Mouse (Mus musculus) spleen, postnatal 14 days (tissue): ENCODE results near the gene Exoc6.

Experiments
- DNase-seq, 2 experiments: peaks; one replicate each; pipeline ENCODE4 v3.0.0; 2021 to 2022; ENCODE audit warnings: low spot score in 2 of 2

Gene Exoc6

DNA sequence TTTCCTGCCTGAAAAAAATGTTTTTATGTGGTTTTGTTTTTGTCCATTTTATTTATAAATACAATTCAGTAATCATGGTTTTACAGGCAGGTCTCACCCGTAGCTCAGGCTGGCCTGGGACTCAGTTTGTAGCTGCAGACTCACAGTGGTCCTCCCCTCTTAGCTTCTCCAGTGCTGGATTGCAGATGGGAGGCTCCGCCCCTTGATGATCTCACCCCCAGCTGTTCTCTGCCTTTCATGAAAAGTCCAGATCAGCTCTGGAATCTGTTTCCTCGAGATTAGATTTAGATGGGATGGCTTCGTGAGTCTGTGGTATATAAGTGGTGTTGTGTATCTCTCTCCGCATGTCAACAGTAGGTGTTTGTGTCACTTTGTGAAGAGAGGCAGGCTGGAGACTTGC is 24.6 kb downstream of the Exoc6 start:
- DNase-seq = no peak

DNA sequence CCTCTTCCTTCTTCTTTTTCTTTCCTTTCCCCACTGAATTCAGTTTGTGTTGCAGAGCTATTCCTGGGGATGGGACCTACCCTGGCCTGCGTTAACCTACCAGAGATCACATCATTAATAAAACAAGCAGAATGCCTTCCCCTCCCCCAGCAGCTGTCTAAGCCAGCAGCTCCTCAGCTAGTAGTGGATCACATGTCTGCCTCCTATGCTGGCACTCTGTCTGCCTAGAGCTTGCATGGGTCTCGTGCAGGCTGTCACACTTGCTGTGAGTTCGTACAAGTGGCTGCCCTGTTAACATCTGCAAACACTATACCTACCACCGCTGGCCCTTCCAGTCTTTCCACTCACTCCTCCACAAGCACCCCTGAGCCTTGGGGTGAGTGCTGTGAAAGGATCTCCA is 29.4 kb downstream of the Exoc6 start:
- no peak for DNase-seq

DNA sequence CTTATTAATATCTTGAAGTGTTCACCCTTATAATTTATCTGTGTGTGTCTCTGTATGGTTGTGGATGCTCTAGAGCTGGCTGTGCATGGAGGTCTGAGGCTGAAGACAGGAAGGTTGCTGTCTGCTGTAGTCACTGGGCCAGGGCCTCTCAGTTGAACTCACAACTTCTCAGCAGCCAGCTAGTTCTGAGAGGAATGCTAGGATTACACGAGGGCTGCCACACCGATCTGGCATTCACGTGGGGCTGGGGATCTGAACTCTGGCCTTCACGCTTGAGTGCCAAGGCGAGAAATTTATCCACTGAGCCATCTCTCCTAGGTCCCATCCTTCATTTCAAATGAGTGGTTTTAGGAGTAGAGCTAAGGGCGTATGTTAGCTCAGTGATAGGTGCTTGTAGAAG is 30.2 kb downstream of the Exoc6 start:
- no peak for DNase-seq

DNA sequence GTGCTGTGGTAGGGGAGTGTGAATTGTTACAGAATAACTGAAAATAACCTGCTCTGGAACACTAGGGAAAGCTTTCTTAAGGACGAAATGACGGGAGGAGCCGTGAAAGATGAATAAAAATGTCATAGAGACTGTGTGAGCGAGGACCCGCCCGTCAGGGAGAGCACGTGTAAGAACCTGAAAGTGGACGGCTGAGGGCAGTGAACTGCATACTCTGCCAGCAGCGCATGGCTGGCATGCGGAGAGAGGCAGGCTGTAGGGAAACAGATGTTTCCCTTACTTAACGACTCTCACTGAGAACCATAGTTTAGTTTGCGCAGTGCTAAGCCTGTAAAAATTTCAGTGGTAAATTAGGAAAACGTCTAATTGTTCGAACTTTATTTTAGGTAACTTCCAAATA is 35.0 kb downstream of the Exoc6 start:
- no peak for DNase-seq

DNA sequence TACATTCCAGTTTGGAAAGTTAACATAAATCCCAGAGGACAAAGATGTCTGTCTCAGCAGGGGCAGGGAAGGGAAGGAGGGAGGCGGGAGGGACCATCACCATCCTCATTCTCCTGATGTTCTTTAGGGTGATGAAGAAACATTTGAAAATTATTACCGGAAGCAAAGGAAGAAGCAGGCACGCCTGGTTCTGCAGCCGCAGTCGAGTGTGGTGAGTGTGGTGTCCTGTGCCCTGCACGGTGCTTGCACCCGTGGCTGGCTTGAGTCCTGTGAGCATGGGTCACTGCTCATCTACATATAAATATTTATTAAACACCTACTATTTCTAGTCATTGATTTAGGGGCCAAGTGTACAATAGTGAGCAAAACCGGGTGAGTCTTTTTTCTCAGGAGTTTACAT is 35.5 kb downstream of the Exoc6 start:
- DNase-seq = no peak

DNA sequence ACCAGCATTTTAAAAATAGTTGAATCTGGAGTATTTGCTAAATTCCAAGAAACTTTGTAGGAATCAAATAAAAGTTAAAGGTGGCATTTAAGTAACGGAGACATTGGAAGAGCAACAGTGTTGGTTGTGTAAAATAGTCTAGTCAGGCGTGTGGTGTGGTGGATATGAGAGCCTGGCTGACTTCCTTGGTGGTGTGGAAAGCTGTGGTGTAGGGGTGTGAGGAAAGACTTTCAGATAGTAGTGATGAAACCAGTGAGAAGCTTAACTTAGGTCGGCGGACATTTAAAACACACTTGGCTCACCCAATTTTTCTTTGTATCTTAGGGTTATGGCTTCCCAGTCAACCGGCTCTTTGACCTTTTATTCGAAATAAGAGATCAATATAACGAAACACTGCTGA is 40.3 kb downstream of the Exoc6 start:
- no peak for DNase-seq

DNA sequence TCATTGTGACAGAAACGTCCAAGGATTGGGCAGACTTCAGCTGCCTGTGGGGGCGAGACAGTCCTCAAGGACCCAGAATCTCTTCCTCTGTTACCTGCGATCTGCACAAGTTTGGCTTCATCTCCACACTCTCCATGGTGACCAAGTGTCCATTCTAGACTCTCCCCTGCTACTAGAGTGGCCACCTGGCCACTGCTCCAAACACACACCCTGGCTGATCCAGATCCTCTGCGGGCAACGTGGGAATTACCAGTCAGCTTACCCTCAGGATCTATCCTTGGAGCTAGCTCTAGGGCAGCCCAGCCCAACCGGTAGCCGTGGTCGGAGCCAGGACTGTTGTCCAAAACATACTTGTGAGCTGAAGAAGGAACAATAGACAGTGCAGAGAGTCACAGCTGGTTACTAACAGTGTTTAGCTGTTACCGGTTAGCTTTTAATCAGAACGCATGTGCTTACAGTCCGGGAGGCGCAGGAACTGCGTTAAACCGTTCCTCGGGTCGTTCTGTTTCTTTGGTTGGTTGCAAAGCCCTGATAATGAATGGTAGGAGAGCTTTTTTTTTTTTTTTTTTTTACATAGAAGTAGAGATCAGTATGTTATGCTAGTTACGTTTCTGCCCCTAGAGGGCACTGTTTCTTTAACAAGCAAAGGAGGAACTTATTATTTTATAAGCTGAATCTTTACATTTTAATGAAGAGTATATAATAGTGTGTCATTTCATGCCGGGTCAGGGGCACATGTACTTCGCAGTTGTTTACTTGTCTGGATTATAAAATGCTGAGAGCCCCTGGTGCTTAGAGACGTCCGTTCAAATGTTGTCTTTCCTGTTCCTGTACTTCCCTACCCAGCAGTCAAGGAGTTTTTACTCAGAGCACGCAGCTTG is 52.0 kb downstream of the Exoc6 start:
- DNase-seq = no peak

DNA sequence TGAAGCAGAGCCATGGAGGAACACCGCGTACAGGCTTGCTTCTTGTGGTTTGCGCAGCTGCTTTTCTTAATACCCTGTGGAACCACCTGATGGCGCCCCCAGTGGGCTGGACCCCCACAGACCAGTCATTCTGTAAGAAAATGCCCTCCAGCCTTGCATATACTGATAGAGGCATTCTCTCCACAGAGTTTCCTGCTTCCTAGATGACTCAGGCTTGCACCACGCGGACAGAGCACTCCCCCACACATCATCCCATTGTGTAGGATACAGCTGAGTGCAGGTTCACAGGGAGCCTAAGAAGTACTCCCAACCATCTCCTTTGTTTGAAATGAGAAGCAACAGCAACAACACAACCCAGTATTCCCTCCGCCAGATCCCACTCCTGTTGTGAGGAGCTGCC is 59.8 kb downstream of the Exoc6 start:
- DNase-seq = no peak

DNA sequence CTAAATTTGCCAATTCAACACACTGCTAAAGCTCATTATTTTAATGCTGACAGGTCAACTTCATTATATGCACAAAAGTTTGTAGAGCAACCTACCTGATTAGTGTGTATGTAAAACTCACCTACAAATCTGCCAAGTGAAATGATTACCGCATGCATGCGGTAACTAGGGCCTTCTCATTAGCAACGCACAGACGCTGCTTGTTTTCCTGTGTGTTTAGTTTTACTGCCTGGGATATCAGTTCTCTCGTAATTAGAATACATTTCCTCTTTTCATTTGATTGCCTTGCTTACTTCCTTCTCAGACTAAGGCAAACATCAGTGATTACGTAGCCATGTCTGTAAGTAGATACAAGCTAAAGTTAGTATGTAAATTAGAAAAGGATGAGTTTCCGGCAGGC is 62.7 kb downstream of the Exoc6 start:
- no peak for DNase-seq

DNA sequence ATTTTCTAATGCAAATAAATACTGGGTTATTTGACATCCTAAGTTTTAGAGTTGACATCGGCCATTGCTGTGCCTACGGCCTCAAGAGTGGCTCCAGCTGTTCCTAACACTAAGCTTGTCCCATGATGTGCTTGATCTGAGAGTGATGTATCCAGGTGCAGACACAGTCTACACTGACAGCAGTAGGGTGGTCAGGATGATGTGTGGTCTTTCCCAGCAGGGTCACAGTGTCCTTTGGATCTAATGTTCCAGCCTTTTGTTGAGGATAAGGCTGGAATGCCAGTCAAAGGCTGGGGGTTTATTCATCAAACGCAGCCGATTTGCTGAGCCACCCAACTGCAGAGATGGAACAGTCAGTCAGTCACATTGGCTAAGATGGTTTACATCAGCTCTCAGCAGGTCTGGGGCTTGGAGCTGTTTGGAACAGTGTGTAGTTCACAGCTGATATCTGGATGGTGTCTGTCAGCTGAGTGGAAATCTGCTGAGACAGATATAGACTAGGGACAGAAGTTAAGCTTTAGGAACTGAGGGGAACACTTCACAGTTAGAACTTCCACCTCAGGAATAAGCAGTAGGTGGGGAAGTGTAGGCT is 64.9 kb downstream of the Exoc6 start:
- DNase-seq = no peak

DNA sequence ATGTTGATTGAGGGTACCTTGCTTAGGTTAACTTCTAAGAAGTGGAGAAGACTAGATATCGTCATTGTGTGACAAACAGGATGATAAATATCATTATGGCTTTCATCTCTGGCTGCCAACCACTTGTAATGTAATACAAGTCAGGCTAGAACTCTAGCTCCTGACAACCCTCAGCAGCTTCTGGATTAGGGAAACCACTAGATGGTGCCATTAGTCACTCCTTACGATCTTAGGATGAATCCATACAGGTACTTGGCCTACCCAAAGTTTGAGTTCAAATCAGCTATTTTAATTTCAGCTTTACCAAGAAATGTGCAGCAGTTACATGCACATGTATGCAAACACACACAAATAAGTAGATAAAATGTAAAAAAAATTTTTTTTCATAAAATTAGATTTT is 97.8 kb downstream of the Exoc6 start:
- no peak for DNase-seq

DNA sequence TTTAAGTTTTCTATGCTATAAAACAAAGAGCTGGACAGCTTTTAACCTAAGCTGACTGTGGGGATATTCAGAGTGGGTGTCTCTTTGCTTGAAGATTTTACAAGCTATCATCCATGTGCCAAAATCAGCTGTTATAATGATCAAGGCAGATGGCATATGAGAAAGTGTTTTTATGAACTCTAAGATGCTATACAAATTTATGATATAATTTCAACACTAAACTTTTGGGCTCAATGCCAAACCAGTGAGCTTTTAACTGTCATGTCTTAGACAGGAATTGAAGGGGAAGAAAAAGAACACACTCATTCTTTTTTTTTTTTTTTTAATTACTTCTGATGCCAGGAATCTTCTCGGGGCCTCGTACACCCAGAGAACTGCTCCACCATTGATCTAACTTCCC is 100.3 kb downstream of the Exoc6 start:
- DNase-seq = no peak

DNA sequence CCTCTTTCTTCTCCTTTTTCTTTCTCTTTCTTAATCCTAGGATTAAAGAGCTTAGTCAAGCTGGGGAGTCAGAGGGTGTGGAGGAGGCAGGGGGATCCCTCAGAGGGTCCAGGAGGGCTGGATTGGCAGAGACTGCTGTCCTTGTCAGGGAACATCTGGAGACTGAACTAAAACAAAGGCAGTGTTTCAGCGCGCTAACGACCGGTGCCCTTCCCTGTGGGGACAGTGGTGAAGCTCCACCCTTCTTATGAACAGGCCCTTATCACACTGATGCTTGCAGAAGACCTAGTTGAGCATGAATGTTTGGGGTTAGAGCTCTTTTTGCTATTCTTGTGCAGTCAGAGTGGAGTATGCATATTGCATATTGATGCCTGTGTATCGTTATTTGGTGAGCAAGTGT is 103.8 kb downstream of the Exoc6 start:
- no peak for DNase-seq

DNA sequence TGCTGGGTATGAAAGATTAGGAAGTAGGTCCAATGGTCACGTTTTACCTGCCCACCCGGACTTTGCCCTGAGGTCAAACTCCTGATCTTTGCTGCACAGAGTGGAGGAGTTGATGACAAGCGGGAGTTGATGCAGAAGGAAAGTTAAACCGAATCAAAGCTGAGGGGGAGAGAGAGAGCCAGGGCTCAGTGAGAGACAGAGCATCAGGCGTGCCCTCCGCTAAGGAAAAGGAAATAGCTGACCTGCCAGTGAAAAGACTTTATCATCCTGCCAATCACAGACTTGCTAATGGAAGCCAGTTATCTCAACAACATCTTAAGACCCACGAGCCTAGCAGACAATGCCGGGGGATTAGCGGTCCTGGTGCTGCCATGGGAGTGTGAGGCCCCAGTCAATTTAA is 106.2 kb downstream of the Exoc6 start:
- no peak for DNase-seq

DNA sequence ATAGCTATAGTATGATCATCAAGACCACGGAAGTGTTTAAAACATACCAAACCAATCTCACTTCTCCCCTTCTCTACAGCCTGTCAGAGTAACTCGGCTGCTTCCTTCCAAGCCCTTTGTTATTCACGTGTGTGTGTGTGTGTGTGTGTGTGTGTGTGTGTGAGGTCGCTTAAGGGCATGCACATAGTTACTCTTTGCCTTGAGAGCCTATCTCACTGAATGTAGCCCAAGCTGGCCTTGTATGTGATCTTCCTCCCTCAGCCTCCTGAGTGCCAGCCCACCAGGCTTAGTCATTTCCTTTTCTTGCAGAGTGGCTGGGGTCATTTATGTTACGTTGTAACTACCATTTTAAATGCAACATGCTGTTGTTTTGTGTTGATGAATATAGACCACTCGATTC is 115.0 kb downstream of the Exoc6 start:
- no peak for DNase-seq

DNA sequence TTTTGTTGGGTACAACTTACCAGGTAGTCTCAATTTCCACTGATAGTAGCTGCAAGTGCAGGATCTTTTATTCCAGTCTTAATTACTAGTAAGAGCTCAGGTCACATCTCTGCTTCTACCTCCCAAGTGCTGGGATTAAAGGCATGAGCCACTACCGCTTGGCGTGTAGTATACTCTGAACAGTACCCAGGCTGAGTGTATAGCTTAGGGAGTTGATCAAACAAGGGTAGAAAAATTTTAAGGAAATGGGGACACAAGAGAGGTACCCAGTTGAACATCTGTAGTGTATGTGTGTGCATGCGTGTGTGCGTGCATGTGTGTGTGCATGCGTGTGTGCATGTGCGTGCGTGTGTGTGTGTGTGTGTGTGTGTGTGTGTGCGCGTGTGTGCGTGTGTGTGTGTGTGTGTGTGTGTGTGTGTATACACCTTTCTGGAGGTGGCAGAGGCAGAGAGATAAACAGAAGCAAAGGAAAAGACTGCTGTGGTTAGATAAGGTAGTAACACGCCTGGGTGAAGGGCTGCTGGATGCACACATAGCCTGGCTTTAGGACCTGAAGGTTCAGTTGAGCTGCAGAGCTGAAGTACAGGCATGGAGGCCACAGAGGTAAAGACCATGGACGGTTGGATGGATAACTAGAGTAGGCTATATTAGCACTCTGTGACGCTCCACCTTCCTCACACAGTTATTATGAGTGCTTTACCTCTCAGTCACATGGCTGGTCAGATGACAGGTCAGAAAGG is 117.8 kb downstream of the Exoc6 start:
- DNase-seq = no peak

DNA sequence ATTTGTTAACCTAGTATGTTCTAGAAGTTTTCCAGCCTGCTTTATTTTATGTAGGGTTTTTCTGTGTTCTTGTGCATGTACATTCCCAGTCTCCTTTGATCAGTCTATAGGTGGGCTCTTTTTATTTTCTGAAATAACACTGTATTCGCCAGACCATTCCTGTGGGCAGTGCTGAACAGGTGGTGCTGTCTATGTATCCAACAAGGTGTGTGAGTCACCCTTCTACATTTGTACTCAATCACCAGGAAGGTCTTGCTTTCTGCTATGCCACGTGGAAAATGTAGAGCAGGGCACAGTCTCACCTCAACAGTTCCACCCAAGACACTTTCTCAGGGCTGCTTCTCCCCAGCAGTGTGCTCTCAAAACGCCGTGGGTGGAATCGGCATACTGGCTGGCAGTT is 118.4 kb downstream of the Exoc6 start:
- DNase-seq = no peak

DNA sequence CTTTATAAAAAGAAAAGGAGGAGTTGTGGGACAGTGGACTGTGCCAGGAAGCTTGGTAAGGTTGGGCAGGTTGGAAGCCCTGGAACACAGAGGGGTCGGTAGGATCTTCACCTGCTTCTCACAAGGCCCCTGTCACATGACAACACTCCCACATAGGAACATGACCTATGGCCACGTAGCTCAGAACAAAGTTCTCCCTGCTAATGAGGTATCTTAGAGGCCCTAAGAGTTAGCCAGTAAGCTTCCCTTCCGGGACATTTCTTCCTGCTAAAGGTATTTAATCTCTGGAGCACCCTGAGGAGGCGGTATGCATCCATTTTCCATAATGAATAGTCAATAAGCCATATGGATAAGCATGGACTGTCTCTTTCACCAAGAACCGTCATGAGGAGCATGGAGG is 119.3 kb downstream of the Exoc6 start:
- DNase-seq = no peak

DNA sequence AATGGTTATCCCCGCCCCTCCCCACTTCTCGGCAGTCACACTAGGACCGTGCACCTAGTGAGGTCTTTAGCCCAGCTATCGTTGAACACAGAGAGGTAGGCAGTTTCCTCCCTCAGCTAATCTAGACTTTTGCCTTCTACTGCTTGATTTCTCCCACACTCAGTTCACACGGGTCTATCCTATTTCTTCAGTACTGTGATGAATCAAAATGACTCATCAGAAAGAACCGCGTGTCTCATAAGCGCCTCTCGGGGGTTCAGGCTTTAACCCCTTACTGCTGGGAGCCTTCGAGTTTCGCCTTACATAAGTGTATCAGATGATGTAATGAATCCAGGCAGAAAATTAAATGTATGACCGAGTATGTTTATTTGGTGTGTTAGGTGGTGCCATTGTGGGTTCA is 123.2 kb downstream of the Exoc6 start:
- DNase-seq = no peak

DNA sequence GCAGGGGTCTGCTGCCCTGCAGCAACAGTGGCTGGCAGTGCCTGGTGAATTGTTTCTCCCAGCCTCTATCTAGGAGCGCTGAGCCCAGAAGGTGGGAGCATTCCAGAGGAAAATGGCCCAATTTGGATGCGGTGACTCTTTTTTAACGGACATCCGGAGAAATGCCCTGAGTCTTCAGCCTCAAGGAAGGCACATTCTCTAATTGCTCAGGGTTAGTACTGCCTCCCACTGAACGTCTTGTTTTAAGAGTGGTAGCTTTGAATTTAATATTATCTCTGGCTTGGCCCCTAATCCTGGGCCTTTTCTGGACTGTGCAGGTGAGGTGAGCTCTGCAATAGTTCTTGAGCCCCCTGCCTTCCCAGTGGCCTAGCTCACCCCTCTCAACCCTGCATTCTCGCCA is 135.1 kb downstream of the Exoc6 start, which contains the start of gene Cyp26c1:
Gene Cyp26c1, plus strand, starts transcription at position 301 of the 400 bp plus-strand sequence.
- no peak for DNase-seq

DNA sequence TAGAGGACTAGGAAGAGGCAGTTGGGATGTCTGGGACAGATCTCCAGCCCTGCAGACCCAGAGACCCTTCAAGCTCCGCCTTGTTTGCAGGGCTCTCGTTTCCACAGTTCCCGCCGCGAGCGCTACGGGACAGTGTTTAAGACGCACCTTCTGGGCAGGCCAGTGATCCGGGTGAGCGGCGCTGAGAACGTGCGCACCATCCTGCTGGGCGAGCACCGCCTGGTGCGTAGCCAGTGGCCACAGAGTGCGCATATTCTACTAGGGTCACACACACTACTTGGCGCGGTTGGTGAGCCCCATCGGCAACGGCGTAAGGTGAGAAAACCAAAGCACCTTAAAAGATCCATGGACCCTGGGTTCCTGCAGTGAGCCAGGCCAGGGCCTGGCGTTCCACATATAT is 136.1 kb downstream of the Exoc6 start:
- no peak for DNase-seq

DNA sequence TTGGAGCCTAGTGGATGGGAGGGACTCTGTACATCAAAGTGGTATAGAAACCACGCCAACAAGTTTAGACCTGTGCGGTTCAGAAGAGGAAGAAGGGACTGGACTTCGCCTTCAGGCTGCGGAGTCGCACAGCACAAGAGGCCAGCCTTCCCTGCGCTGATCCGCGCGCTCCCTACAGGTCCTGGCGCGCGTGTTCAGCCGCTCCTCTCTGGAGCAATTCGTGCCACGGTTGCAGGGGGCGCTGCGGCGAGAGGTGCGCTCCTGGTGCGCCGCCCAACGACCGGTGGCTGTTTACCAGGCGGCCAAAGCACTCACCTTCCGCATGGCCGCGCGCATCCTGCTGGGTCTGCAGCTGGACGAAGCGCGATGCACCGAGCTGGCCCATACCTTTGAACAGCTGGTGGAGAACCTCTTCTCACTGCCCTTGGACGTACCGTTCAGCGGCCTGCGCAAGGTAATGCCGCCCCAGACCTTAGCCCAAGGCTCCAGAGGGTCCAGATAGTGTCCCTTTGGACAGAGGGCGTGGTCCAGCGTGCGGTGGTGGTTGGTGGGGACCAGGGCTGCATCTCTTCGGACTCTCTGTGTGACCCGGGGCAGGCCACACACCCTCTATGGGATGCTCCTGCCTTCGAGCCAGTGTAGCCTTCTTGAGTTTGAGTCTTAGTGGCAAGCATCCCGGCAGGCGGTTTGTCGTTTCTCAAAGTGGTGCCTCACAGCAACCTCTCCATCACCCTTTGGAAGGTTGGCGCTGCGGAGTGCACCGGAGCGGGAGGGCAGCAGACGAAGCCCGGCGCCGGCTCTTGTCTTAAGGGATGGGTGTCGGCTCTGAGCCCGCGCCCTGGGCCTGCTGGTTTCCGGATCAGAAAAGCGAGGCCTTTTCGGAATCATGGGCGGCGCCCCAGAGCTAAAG is 137.0 kb downstream of the Exoc6 start:
- no peak for DNase-seq
